Comparison of ENCODE assay signal across 51 mouse cellular contexts in the genomic region with DNA sequence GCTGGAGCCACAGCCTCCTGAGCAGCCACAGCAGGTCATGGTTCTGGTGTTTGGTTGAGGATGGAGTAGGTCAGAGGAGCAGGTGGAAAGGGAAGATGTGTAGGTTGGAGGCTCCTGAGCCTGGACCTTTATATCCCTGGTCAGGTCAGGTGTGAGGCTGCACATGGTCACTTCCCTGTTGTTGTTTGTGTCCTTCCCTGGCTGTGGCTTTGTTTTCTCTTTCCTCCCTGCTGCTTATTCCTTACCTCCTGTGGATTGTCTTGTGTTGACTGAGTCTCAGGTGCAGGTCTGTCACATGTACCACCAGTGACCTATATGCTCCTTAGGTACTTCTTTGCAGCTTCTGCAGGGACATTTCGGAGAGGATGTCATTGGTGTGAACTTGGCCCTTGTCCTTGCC. TPM values are rescaled to one million over a fixed set of nuclear protein-coding genes. Genes with fewer than 3 reads are reported as not detected.
"Had no signal": no experiment of that assay in that cellular context is flagged by ENCODE, and none has a peak within 500 bp of the region (broad histone marks: within the 10 kb centered on the region; RNA-seq: fewer than 3 reads in every experiment).

A gene (minus strand): TSS at position 101 of the 400 bp plus-strand sequence.

- H3K36me3 ChIP-seq: heart, embryonic 12.5 days; heart, embryonic 13.5 days; heart, embryonic 15.5 days; hindbrain, embryonic 10.5 days; hindbrain, embryonic 12.5 days; hindbrain, embryonic 13.5 days; hindbrain, embryonic 15.5 days; intestine, embryonic 15.5 days; kidney, embryonic 15.5 days had no signal

- H3K9me3 ChIP-seq: heart, embryonic 12.5 days; heart, embryonic 13.5 days; heart, embryonic 15.5 days; hindbrain, embryonic 10.5 days; hindbrain, embryonic 12.5 days; hindbrain, embryonic 13.5 days; hindbrain, embryonic 15.5 days; intestine, embryonic 15.5 days; kidney, embryonic 15.5 days had no signal

- H3K27me3 ChIP-seq: hindbrain, embryonic 12.5 days; hindbrain, embryonic 15.5 days; intestine, embryonic 15.5 days had no signal

- H3K4me1 ChIP-seq: heart, embryonic 15.5 days; hindbrain, embryonic 10.5 days; hindbrain, embryonic 12.5 days; hindbrain, embryonic 13.5 days; hindbrain, embryonic 15.5 days; intestine, embryonic 15.5 days; kidney, embryonic 15.5 days had no signal

- DNase-seq: heart, postnatal 10 days; heart, postnatal 14 days; heart, postnatal 36 days; heart, postnatal 4 days; kidney, adult 11 months; kidney, adult 18-20 months; kidney, adult 2 months; kidney, adult 8-10 months; kidney, adult 9 months; kidney, postnatal 10 days; kidney, postnatal 14 days; kidney, postnatal 25 days; kidney, postnatal 36 days; kidney, postnatal 4 days; layer of hippocampus, adult 9-11 months; layer of hippocampus, postnatal 36 days had no signal

- ATAC-seq: hindbrain, embryonic 16.5 days; hindbrain, postnatal 0 days; inflammation-experienced regulatory T-cells, adult 6 months; intestine, embryonic 15.5 days; intestine, embryonic 16.5 days; intestine, postnatal 0 days had no signal

- H3K4me3 ChIP-seq: heart, embryonic 12.5 days; heart, embryonic 13.5 days; heart, embryonic 15.5 days; hindbrain, embryonic 10.5 days; hindbrain, embryonic 12.5 days; hindbrain, embryonic 13.5 days; hindbrain, embryonic 15.5 days; intestine, embryonic 15.5 days; kidney, embryonic 15.5 days; layer of hippocampus, adult 2 months; left cerebral cortex, adult 2 months had no signal

RNA-seq across cellular contexts. Expression of the gene that starts here (rescaled TPM):
- total RNA-seq: heart, postnatal 10 days; heart, postnatal 14 days; heart, postnatal 25 days; heart, postnatal 36 days; heart, postnatal 4 days; hematopoietic stem cell, adult 5-6 weeks; hindbrain, postnatal 0 days; layer of hippocampus, adult 18-20 months; layer of hippocampus, adult 2 months; layer of hippocampus, adult 8-10 months; layer of hippocampus, postnatal 10 days; layer of hippocampus, postnatal 14 days; layer of hippocampus, postnatal 25 days; layer of hippocampus, postnatal 36 days; left cerebral cortex, adult 18-20 months; left cerebral cortex, adult 2 months; left cerebral cortex, adult 8-10 months had no signal
- polyA plus RNA-seq: heart, embryonic 11.5 days; heart, embryonic 12.5 days; heart, embryonic 13.5 days; heart, embryonic 14.5 days; heart, embryonic 15.5 days; heart, embryonic 16.5 days; heart, postnatal 0 days; hindbrain, embryonic 10.5 days; hindbrain, embryonic 11.5 days; hindbrain, embryonic 12.5 days; hindbrain, embryonic 13.5 days; hindbrain, embryonic 15.5 days; hindbrain, embryonic 16.5 days; hindbrain, postnatal 0 days; inflammation-experienced regulatory T-cells, adult 6 months; intestine, embryonic 14.5 days; intestine, embryonic 15.5 days; intestine, embryonic 16.5 days; intestine, postnatal 0 days; kidney, adult 2 months; kidney, embryonic 14.5 days; kidney, embryonic 15.5 days; kidney, embryonic 16.5 days; kidney, postnatal 0 days; large intestine, adult 2 months had no signal
